Mouse (Mus musculus): ENCODE measurements at regions not wholly inside any gene's neighbourhood (a gene's known extent, or its start where the extent isn't known, plus 50 kb on each side); places are given as distances from the start of the nearest gene placed in this dataset.
A peak's percentile ranks its signal among the peaks of the same experiment; 100 is the strongest.

DNA sequence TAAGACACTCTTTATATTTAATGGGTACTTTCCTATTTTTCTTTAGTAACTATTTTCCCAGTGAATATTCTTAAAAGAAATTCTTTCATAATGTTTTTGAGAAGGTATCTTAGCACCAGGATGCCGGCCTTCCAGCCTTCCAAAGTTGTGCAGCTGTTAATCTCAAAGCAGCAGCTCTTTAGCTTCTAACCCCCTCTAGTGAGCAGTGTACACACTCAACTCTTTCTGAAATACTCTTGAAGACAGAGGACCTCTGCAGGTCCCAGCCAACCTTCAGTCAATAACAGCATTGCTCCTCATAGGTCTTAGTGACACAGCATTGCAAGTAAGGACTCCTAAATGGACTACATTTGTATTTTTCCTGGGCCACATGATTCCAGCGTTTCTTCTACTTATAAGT is 55.2 kb upstream of the Gm34302 start:
- H3K4me1 ChIP-seq, result peaks cover 4% of the 10 kb centered on the region; the same call in 1 of the 2 replicates
- no peaks in the 10 kb centered on the region for H3K27me3 ChIP-seq
- ATAC-seq (ENCODE audit: insufficient number of reproducible peaks, insufficient read depth, low FRiP score, low TSS enrichment), result no peak
- H3K27ac ChIP-seq, result no peak overlapping the region
- H3K4me2 ChIP-seq (replicated peaks), result no peak overlapping the region
- 71% methylated on average over 2 of the region's 2 CpGs for WGBS
- H3K36me3 ChIP-seq, result no peaks in the 10 kb centered on the region
- H3K9me3 ChIP-seq, result no peaks in the 10 kb centered on the region
- H3K9ac ChIP-seq, result no peak overlapping the region
- no peak overlapping the region for H3K4me3 ChIP-seq

DNA sequence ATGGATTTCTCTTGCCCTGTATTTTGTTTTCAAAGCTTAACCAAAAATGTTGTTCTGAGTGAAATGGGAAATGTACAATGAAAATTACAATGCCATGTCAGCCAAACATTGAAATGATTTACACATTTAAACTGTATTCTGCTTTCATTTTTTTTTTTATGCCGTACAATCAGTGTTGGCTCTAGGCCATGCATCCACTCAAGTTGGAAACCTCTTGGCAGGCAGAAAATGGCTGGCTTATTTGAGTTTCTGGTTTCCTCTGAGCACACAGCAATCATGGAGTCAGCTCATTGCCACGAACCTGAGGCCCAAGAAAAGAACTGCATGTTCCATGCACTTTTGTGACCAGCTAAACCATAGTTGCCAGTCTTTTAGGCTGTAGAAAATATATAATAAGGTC is 50.5 kb upstream of the Gm34302 start:
- 56% methylated on average over 2 of the region's 2 CpGs for WGBS
- H3K4me2 ChIP-seq (replicated peaks), result no peak overlapping the region

More for the DNA sequence above, 50.5 kb upstream of the Gm34302 start:
- Histone ChIP-seq H3K27ac (peak overlapping the region; percentile 41; the same call in 1 of the 2 replicates), H3K27me3 (no peaks in the 10 kb centered on the region), H3K4me3 (no peak overlapping the region), H3K4me1 (no peaks in the 10 kb centered on the region), H3K9ac (no peak overlapping the region), H3K36me3 (no peaks in the 10 kb centered on the region), H3K9me3 (no peaks in the 10 kb centered on the region)
- ATAC-seq (ENCODE audit: insufficient number of reproducible peaks, insufficient read depth, low FRiP score, low TSS enrichment), result no peak
